Mouse (Mus musculus): Measurements from ENCODE around the gene Map4k5. TPM values are rescaled to one million over a fixed set of nuclear protein-coding genes. Genes with fewer than 3 reads are reported as not detected.

Map4k5 gene
- total and polyA plus RNA-seq, 3 experiments = 7.0 to 8.5 TPM; not detected in 1

DNA sequence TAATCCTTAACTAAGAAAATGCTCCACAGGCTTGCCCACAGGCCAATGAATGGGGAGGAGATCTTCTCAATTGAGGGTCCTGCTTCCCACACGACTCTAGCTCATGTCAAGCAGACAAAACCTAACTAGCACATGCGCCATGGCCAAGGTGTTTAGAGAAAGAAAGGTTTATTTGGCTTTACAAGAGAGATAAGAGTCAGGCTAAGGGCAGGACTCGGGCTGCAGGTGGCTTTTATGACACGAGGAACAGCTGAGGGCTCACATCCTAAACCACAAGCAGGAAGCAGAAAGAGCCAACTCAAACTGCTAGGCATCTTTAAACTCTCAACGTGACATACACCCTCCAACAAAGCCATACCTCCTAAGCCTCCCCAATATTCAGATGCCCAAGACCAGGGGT lies 25.7 kb downstream of the Map4k5 start (continued):
- peak; percentile 35; the same call in 1 of the 2 replicates for TF ChIP-seq NRF1 (IDR thresholded peaks at IDR 0.05; ENCODE audit: insufficient read depth, low read depth, low read length, poor library complexity, severe bottlenecking)
- no peak for TF ChIP-seq MAZ (IDR thresholded peaks at IDR 0.05; ENCODE audit: low read depth, low read length)
- peak; percentile 50; the same call in 1 of the 2 replicates for TF ChIP-seq MAX (IDR thresholded peaks at IDR 0.05; ENCODE audit: low read length)
- TF ChIP-seq SIN3A (IDR thresholded peaks at IDR 0.05; ENCODE audit: low read length) = peak; percentile 57; the same call in 1 of the 2 replicates
- TF ChIP-seq RAD21 (IDR thresholded peaks at IDR 0.05; ENCODE audit: low read depth, low read length) = no peak
- TF ChIP-seq RCOR1 (IDR thresholded peaks at IDR 0.05; ENCODE audit: low read depth, low read length) = no peak
- no peak for TF ChIP-seq BHLHE40 (IDR thresholded peaks at IDR 0.05; ENCODE audit: borderline replicate concordance, low read depth, low read length)
- TF ChIP-seq JUND (IDR thresholded peaks at IDR 0.05; ENCODE audit: low read depth, low read length) = no peak

DNA sequence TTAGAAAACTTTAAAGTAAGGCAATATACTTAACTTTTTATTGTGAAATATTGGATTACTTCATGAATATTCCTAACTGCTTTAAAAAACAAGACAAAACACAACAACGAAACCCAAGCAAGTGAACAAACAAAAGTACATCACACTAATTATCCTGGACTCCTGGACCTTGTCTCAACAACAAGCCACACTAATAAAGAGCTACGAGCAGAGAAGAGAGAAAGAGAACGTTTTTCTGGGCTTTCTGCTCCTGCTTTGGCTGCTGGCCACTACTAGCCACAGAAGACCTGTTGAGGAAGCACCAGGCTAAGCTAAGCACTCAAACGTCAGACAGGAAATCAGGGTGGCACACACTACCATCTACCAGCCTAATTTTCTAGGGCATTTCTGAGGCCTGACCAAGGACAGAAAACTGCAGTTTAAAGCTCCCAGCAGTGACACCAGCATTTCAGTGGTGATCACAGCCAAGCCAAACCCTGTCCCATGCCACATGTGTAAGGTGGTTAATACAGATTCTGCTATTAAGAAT lies 28.8 kb downstream of the Map4k5 start:
- Histone ChIP-seq H3K9ac (ENCODE audit: control insufficient read depth, low read depth, low read length, poor library complexity, severe bottlenecking) (no peak overlapping the region), H3K4me1 (ENCODE audit: control insufficient read depth in 1 of 2, insufficient read depth in 2 of 2, low read length in 2 of 2) (peaks cover 11 to 12% of the 10 kb centered on the region in 2 experiments)
- DNase-seq (ENCODE audit: low read depth, low spot score) = no peak

DNA sequence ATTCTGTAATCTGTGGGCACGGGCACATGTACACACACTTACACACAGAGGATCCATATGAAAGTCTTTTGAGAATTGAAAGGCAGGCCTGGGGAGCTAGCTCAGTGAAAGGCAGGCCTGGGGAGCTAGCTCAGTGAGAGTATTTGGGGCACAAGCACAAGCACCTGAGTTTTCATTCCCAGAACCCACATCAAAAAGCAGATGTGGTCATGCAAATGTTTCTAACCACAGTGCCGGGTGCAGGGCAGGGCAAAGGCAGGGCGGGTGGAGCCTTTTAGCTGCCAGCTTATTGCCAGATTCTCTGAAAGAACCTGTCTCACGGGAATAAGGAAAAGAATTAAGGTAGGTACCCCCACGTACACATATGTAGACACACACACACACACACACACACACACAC lies 29.5 kb downstream of the Map4k5 start:
- Histone ChIP-seq H3K27ac (ENCODE audit: control insufficient read depth, low read depth, low read length) (no peak overlapping the region), H3K79me2 (ENCODE audit: control insufficient read depth, insufficient read depth, low read length, poor library complexity) (no peaks in the 10 kb centered on the region), H3K4me1 (ENCODE audit: control insufficient read depth in 1 of 2, insufficient read depth in 2 of 2, low read length in 2 of 2) (peaks cover 11 to 12% of the 10 kb centered on the region in 2 experiments), H3K27me3 (ENCODE audit: control insufficient read depth in 1 of 2, insufficient read depth in 2 of 2, low read length in 2 of 2) (no peaks in the 10 kb centered on the region), H3K4me3 (ENCODE audit: control insufficient read depth in 1 of 2, insufficient read depth in 1 of 2, low read depth in 2 of 2, low read length in 2 of 2) (no peak overlapping the region), H3K9ac (ENCODE audit: control insufficient read depth, low read depth, low read length, poor library complexity, severe bottlenecking) (no peak overlapping the region), H3K9me3 (replicated peaks; ENCODE audit: insufficient read depth, low read length) (no peaks in the 10 kb centered on the region), H3K36me3 (ENCODE audit: control insufficient read depth in 1 of 2, insufficient read depth in 2 of 2, low read length in 2 of 2) (peaks cover 0 to 8% of the 10 kb centered on the region in 2 experiments; a peak in 2 of 4 replicates)
- TF ChIP-seq TBP (IDR thresholded peaks at IDR 0.05; ENCODE audit: low read depth, low read length) = no peak
- no peak for TF ChIP-seq E2F4 (IDR thresholded peaks at IDR 0.05; ENCODE audit: borderline replicate concordance, low read depth, low read length)
- TF ChIP-seq TAL1 (IDR thresholded peaks at IDR 0.05; ENCODE audit: low read length) = no peak
- no peak for TF ChIP-seq SIN3A (IDR thresholded peaks at IDR 0.05; ENCODE audit: low read length)
- no peak for TF ChIP-seq POLR2AphosphoS2 (IDR thresholded peaks at IDR 0.05; ENCODE audit: low read length)
- TF ChIP-seq MAZ (IDR thresholded peaks at IDR 0.05; ENCODE audit: low read depth, low read length) = no peak
- TF ChIP-seq KAT2A (conservative IDR thresholded peaks at IDR 0.05; ENCODE audit: low read depth, low read length) = no peak
- TF ChIP-seq GABPA (IDR thresholded peaks at IDR 0.05; ENCODE audit: low read depth, low read length) = no peak
- no peak for TF ChIP-seq MYC (IDR thresholded peaks at IDR 0.05; ENCODE audit: low read depth, low read length)
- no peak for TF ChIP-seq CTCF (IDR thresholded peaks at IDR 0.05 in 2 of 3, conservative IDR thresholded peaks at IDR 0.05 in 1 of 3; ENCODE audit: control insufficient read depth in 1 of 3, insufficient read depth in 1 of 3, low read depth in 2 of 3, low read length in 3 of 3, poor library complexity in 1 of 3, severe bottlenecking in 1 of 3)
- no peak for TF ChIP-seq GATA1 (IDR thresholded peaks at IDR 0.05; ENCODE audit: low read depth, low read length)
- TF ChIP-seq TCF12 (IDR thresholded peaks at IDR 0.05; ENCODE audit: low read depth, low read length) = no peak
- TF ChIP-seq ZMIZ1 (IDR thresholded peaks at IDR 0.05; ENCODE audit: low read depth, low read length) = no peak
- no peak for TF ChIP-seq HCFC1 (IDR thresholded peaks at IDR 0.05; ENCODE audit: low read depth, low read length)
- TF ChIP-seq MYB (IDR thresholded peaks at IDR 0.05; ENCODE audit: low read depth, low read length) = no peak
- no peak for TF ChIP-seq EP300 (IDR thresholded peaks at IDR 0.05; ENCODE audit: low read depth in 1 of 2, low read length in 2 of 2)
- peak; percentile 36 for DNase-seq (ENCODE audit: low read depth, low spot score)

More for the DNA sequence above, 28.8 kb downstream of the Map4k5 start:
- no peaks in the 10 kb centered on the region for H3K79me2 ChIP-seq (ENCODE audit: control insufficient read depth, insufficient read depth, low read length, poor library complexity)
- H3K27me3 ChIP-seq (ENCODE audit: control insufficient read depth in 1 of 2, insufficient read depth in 2 of 2, low read length in 2 of 2) = no peaks in the 10 kb centered on the region
- no peaks in the 10 kb centered on the region for H3K9me3 ChIP-seq (replicated peaks; ENCODE audit: insufficient read depth, low read length)
- no peak for TF ChIP-seq MAZ (IDR thresholded peaks at IDR 0.05; ENCODE audit: low read depth, low read length)
- no peak for TF ChIP-seq NRF1 (IDR thresholded peaks at IDR 0.05; ENCODE audit: insufficient read depth, low read depth, low read length, poor library complexity, severe bottlenecking)
- no peak for TF ChIP-seq TCF12 (IDR thresholded peaks at IDR 0.05; ENCODE audit: low read depth, low read length)
- TF ChIP-seq CTCF (IDR thresholded peaks at IDR 0.05 in 2 of 3, conservative IDR thresholded peaks at IDR 0.05 in 1 of 3; ENCODE audit: control insufficient read depth in 1 of 3, insufficient read depth in 1 of 3, low read depth in 2 of 3, low read length in 3 of 3, poor library complexity in 1 of 3, severe bottlenecking in 1 of 3) = no peak
- no peak for TF ChIP-seq ETS1 (IDR thresholded peaks at IDR 0.05; ENCODE audit: low read depth, low read length)
- no peak for TF ChIP-seq POLR2AphosphoS2 (IDR thresholded peaks at IDR 0.05; ENCODE audit: low read length)
- TF ChIP-seq E2F4 (IDR thresholded peaks at IDR 0.05; ENCODE audit: borderline replicate concordance, low read depth, low read length) = no peak
- TF ChIP-seq MXI1 (IDR thresholded peaks at IDR 0.05; ENCODE audit: low read depth, low read length) = no peak
- no peak overlapping the region for H3K4me3 ChIP-seq (ENCODE audit: control insufficient read depth in 1 of 2, insufficient read depth in 1 of 2, low read depth in 2 of 2, low read length in 2 of 2)
- peaks cover 0 to 8% of the 10 kb centered on the region in 2 experiments; a peak in 2 of 4 replicates for H3K36me3 ChIP-seq (ENCODE audit: control insufficient read depth in 1 of 2, insufficient read depth in 2 of 2, low read length in 2 of 2)
- H3K27ac ChIP-seq (ENCODE audit: control insufficient read depth, low read depth, low read length) = no peak overlapping the region
